Mouse (Mus musculus): ENCODE data around the gene Syne4. TPM values are rescaled to one million over a fixed set of nuclear protein-coding genes. Genes with fewer than 3 reads are reported as not detected.

Gene Syne4
- polyA plus RNA-seq, 1 experiment from 2014 or later, result 29.2 TPM

GRCm38 (mm10) chr7:30328379-30328778 is 13.8 kb downstream of the Syne4 start:
- Histone ChIP-seq H3K4me2 (ENCODE audit: low read depth, low read length, severe bottlenecking) (no peak overlapping the region), H3K27me3 (ENCODE audit: control insufficient read depth, insufficient read depth, low read length) (no peaks in the 10 kb centered on the region), H3K9ac (ENCODE audit: low read length) (no peak overlapping the region), H3K27ac (ENCODE audit: low read depth, low read length) (no peak overlapping the region), H3K4me3 (ENCODE audit: low read depth, low read length) (no peak overlapping the region), H3K9me3 (ENCODE audit: control insufficient read depth, low read length) (no peaks in the 10 kb centered on the region; the same call in 1 of the 2 replicates), H3K4me1 (replicated peaks; ENCODE audit: control insufficient read depth, insufficient read depth, low read length) (no peaks in the 10 kb centered on the region), H3K36me3 (ENCODE audit: control insufficient read depth, insufficient read depth, low read length) (no peaks in the 10 kb centered on the region)
- WGBS, result 52% methylated on average over 10 of the region's 10 CpGs
- ATAC-seq (replicated peaks; ENCODE audit: low FRiP score) (no peak), DNase-seq (ENCODE audit: low spot score) (no peak)

DNA sequence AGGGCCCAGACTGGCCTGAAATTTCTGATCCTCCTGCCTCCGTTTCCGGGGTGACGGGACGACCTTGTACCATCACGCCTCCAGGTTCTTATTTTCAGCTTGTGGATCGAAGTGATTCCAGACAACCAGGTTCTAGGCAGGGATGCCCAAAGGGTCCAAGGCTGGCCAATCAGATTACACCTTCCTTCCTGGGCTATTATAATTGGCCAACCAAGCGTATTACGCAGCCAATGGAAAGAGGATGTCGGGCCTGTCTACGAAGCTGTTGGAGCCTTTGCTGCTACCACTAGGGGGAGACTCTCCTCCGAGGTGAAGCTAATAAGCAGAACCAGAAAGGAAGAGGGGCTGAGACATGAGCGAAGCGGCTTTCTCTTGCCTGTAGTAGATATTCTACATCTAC is 17.3 kb downstream of the Syne4 start:
- peak; percentile 87 for DNase-seq (ENCODE audit: low spot score)
- Histone ChIP-seq H3K4me1 (replicated peaks; ENCODE audit: control insufficient read depth, insufficient read depth, low read length) (no peaks in the 10 kb centered on the region), H3K4me2 (ENCODE audit: low read depth, low read length, severe bottlenecking) (peak overlapping the region; percentile 31; the same call in 1 of the 2 replicates), H3K9me3 (ENCODE audit: control insufficient read depth, low read length) (no peaks in the 10 kb centered on the region), H3K27ac (ENCODE audit: low read depth, low read length) (no peak overlapping the region), H3K4me3 (ENCODE audit: low read depth, low read length) (no peak overlapping the region), H3K36me3 (ENCODE audit: control insufficient read depth, insufficient read depth, low read length) (no peaks in the 10 kb centered on the region), H3K9ac (ENCODE audit: low read length) (no peak overlapping the region), H3K27me3 (ENCODE audit: control insufficient read depth, insufficient read depth, low read length) (0 out of 2 replicates have a peak, but pooled peaks cover 5% of the 10 kb centered on the region)
- 5% methylated on average over 13 of the region's 13 CpGs for WGBS
- peak; percentile 91 for ATAC-seq (replicated peaks; ENCODE audit: low FRiP score)

DNA sequence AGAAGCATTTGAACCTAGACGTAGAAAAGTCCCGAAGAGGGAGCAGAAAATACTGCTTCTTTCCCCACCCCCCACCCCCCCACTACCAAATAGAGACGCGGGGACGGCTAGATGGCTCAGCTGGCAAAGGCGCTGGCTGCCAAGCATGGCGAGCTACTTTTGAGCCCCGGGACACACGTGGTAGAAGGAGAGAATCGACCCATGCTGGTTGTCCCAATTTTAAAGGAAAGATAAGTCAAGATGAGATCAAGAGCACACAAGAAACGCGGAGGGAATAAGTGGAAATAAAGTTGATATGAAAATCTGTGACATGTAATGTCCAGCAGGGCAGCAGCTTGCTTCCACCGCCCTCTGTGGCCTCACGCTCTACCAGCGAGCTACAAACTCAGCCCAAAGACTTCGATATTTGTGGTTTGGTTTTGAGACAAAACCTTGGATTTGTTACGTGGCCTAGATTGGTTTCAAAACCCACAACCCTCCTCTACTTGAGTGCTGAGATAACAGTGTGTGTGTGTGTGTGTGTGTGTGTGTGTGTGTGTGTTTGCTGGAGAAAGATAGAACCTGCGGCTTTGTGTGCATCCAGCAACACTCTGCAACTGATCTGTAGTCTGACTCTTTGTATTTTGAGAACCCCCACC is 18.1 kb downstream of the Syne4 start:
- H3K4me2 ChIP-seq (ENCODE audit: low read depth, low read length, severe bottlenecking), result no peak overlapping the region
- no peak for DNase-seq (ENCODE audit: low spot score)
- H3K27me3 ChIP-seq (ENCODE audit: control insufficient read depth, insufficient read depth, low read length), result 0 out of 2 replicates have a peak, but pooled peaks cover 5% of the 10 kb centered on the region
- H3K36me3 ChIP-seq (ENCODE audit: control insufficient read depth, insufficient read depth, low read length), result no peaks in the 10 kb centered on the region
- no peaks in the 10 kb centered on the region for H3K4me1 ChIP-seq (replicated peaks; ENCODE audit: control insufficient read depth, insufficient read depth, low read length)
- H3K9me3 ChIP-seq (ENCODE audit: control insufficient read depth, low read length), result no peaks in the 10 kb centered on the region
- no peak overlapping the region for H3K27ac ChIP-seq (ENCODE audit: low read depth, low read length)
- no peak for ATAC-seq (replicated peaks; ENCODE audit: low FRiP score)
- 70% methylated on average over 18 of the region's 18 CpGs for WGBS
- H3K4me3 ChIP-seq (ENCODE audit: low read depth, low read length), result no peak overlapping the region
- no peak overlapping the region for H3K9ac ChIP-seq (ENCODE audit: low read length)

GRCm38 (mm10) chr7:30333436-30333835 is 18.8 kb downstream of the Syne4 start:
- Histone ChIP-seq H3K9ac (ENCODE audit: low read length) (no peak overlapping the region), H3K27me3 (ENCODE audit: control insufficient read depth, insufficient read depth, low read length) (0 out of 2 replicates have a peak, but pooled peaks cover 5% of the 10 kb centered on the region), H3K9me3 (ENCODE audit: control insufficient read depth, low read length) (no peaks in the 10 kb centered on the region), H3K4me1 (replicated peaks; ENCODE audit: control insufficient read depth, insufficient read depth, low read length) (no peaks in the 10 kb centered on the region), H3K4me2 (ENCODE audit: low read depth, low read length, severe bottlenecking) (no peak overlapping the region), H3K27ac (ENCODE audit: low read depth, low read length) (no peak overlapping the region), H3K36me3 (ENCODE audit: control insufficient read depth, insufficient read depth, low read length) (no peaks in the 10 kb centered on the region), H3K4me3 (ENCODE audit: low read depth, low read length) (no peak overlapping the region)
- DNase-seq (ENCODE audit: low spot score), result no peak
- no peak for ATAC-seq (replicated peaks; ENCODE audit: low FRiP score)
- WGBS, result 79% methylated on average over 4 of the region's 4 CpGs

DNA sequence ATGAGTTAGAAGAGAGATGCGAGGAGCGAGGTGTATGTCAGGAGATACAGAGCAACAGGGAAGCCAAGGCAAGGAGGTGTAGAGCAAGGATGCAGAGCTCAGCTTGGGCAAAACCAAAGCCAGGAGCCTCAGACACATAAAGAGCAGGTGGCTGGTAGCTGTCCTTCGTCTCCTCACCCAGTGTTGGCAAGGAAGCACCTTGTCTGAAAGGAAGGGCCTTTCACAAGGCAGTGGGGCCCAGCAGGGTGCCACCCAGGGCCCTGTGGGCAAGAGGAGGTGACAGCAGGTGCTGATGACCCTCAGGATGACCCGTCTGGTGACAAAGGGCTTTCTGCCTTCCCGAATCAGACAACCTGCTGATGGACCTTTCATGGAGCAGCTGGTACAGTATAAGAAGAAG is 20.0 kb downstream of the Syne4 start:
- Histone ChIP-seq H3K4me3 (ENCODE audit: low read depth, low read length) (no peak overlapping the region), H3K4me1 (replicated peaks; ENCODE audit: control insufficient read depth, insufficient read depth, low read length) (no peaks in the 10 kb centered on the region), H3K9ac (ENCODE audit: low read length) (no peak overlapping the region), H3K27me3 (ENCODE audit: control insufficient read depth, insufficient read depth, low read length) (0 out of 2 replicates have a peak, but pooled peaks cover 5% of the 10 kb centered on the region), H3K36me3 (ENCODE audit: control insufficient read depth, insufficient read depth, low read length) (no peaks in the 10 kb centered on the region), H3K9me3 (ENCODE audit: control insufficient read depth, low read length) (no peaks in the 10 kb centered on the region), H3K4me2 (ENCODE audit: low read depth, low read length, severe bottlenecking) (no peak overlapping the region), H3K27ac (ENCODE audit: low read depth, low read length) (no peak overlapping the region)
- DNase-seq (ENCODE audit: low spot score) (no peak), ATAC-seq (replicated peaks; ENCODE audit: low FRiP score) (no peak)
- 68% methylated on average over 5 of the region's 5 CpGs for whole genome bisulfite sequencing

DNA sequence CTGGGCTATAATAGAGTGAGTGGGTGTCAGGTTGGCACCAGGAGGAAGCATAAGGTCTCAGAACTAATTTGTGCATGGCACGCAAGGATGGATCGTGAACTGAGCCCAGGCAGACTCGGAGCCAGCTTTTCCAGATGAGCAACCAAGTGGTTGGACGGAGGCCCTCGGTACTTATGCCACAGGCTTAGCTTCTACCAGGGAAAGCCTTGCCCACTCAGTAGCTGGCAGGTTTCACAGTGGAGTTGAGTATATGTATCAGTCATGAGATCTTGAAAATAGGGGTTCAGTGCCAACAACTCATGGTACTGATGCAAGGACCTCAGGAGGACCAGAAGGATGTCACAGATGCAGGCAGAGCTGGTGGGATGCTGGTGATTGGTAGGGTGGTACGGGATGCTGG is 21.1 kb downstream of the Syne4 start:
- no peak overlapping the region for H3K9ac ChIP-seq (ENCODE audit: low read length)
- DNase-seq (ENCODE audit: low spot score) (no peak), ATAC-seq (replicated peaks; ENCODE audit: low FRiP score) (no peak)
- no peak overlapping the region for H3K27ac ChIP-seq (ENCODE audit: low read depth, low read length)
- H3K9me3 ChIP-seq (ENCODE audit: control insufficient read depth, low read length), result no peaks in the 10 kb centered on the region
- 0 out of 2 replicates have a peak, but pooled peaks cover 5% of the 10 kb centered on the region for H3K27me3 ChIP-seq (ENCODE audit: control insufficient read depth, insufficient read depth, low read length)
- H3K36me3 ChIP-seq (ENCODE audit: control insufficient read depth, insufficient read depth, low read length), result no peaks in the 10 kb centered on the region
- no peak overlapping the region for H3K4me2 ChIP-seq (ENCODE audit: low read depth, low read length, severe bottlenecking)
- H3K4me1 ChIP-seq (replicated peaks; ENCODE audit: control insufficient read depth, insufficient read depth, low read length), result no peaks in the 10 kb centered on the region
- WGBS, result 73% methylated on average over 6 of the region's 6 CpGs
- H3K4me3 ChIP-seq (ENCODE audit: low read depth, low read length), result no peak overlapping the region

DNA sequence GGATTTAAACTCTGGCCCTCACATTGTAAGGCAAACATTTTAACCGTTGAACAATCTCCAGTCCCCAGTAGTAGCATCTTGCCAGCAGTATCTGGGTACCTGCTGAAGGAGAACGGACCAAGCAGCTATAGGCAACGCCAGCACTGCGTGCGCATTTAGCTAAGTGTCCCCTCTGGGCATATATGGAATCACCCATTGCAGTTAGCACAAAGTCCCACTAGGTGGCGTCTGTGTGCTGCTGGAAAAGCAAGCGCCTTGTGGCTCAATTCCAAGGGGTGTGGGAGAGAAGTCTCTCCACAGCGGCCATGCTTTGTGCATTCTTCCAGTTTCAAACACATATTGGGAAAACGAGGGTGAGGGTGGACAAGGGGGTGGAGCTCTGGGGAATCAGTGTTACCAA is 21.8 kb downstream of the Syne4 start:
- whole genome bisulfite sequencing, result 3% methylated on average over 9 of the region's 9 CpGs
- H3K36me3 ChIP-seq (ENCODE audit: control insufficient read depth, insufficient read depth, low read length), result no peaks in the 10 kb centered on the region
- H3K27ac ChIP-seq (ENCODE audit: low read depth, low read length), result no peak overlapping the region
- DNase-seq (ENCODE audit: low spot score) (peak; percentile 91), ATAC-seq (replicated peaks; ENCODE audit: low FRiP score) (no peak; the same call in 1 of the 2 replicates)
- H3K4me2 ChIP-seq (ENCODE audit: low read depth, low read length, severe bottlenecking), result no peak overlapping the region
- 0 out of 2 replicates have a peak, but pooled peaks cover 5% of the 10 kb centered on the region for H3K27me3 ChIP-seq (ENCODE audit: control insufficient read depth, insufficient read depth, low read length)
- no peak overlapping the region for H3K4me3 ChIP-seq (ENCODE audit: low read depth, low read length)
- H3K9ac ChIP-seq (ENCODE audit: low read length), result no peak overlapping the region
- no peaks in the 10 kb centered on the region for H3K4me1 ChIP-seq (replicated peaks; ENCODE audit: control insufficient read depth, insufficient read depth, low read length)
- no peaks in the 10 kb centered on the region for H3K9me3 ChIP-seq (ENCODE audit: control insufficient read depth, low read length)

DNA sequence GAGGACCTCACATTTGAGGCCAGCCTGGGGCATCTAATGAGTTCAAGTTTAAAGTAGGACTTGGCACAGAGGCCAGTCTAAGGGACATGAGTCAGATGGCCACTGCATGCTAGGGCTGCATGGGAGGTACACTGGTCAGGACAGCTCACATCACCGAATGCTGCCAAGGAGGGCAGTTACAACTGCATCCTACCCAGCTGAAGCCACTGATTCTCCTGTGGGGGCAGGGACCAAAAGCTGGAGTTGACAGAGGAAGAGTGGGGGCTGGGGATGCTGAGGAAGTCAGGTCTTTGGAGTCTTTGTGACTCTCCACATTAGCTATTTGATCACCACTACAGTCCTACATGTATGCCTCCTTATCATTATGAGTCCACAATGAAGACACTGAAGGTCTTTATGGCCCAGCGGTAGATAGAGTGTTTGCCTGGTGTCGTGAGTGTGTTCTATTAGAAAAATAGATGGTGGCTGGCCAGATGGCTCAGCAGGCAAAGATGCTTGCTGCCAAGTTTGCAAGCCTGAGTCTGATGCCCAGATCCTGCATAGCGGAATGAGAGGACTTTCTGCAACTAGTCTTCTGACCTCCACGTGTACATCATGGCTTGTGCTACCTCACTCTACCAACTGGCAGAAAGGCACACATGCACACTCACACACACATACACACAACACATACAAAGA is 25.0 kb downstream of the Syne4 start:
- WGBS, result 71% methylated on average over 5 of the region's 5 CpGs
- H3K27ac ChIP-seq (ENCODE audit: low read depth, low read length), result no peak overlapping the region
- H3K9ac ChIP-seq (ENCODE audit: low read length), result no peak overlapping the region
- ATAC-seq (replicated peaks; ENCODE audit: low FRiP score) (no peak), DNase-seq (ENCODE audit: low spot score) (no peak)
- no peak overlapping the region for H3K4me2 ChIP-seq (ENCODE audit: low read depth, low read length, severe bottlenecking)
- no peaks in the 10 kb centered on the region for H3K9me3 ChIP-seq (ENCODE audit: control insufficient read depth, low read length)
- H3K27me3 ChIP-seq (ENCODE audit: control insufficient read depth, insufficient read depth, low read length), result 0 out of 2 replicates have a peak, but pooled peaks cover 5% of the 10 kb centered on the region
- H3K4me3 ChIP-seq (ENCODE audit: low read depth, low read length), result no peak overlapping the region
- H3K4me1 ChIP-seq (replicated peaks; ENCODE audit: control insufficient read depth, insufficient read depth, low read length), result no peaks in the 10 kb centered on the region
- H3K36me3 ChIP-seq (ENCODE audit: control insufficient read depth, insufficient read depth, low read length), result no peaks in the 10 kb centered on the region
